Mouse (Mus musculus) stomach, postnatal 0 days (tissue): Measurements from ENCODE around the gene Ccl26.

Source experiments
- CTCF ChIP-seq: IDR thresholded peaks from 2 replicates; pipeline ENCODE4 v1.5.1; 2016; ENCODE audit warnings: antibody characterized with exemption, low read depth, mild to moderate bottlenecking, moderate library complexity
- EP300 ChIP-seq: optimal IDR thresholded peaks from 2 replicates; pipeline ENCODE3; 2016; ENCODE audit warnings: antibody characterized with exemption

- TF ChIP-seq EP300 (no peak), CTCF (no peak)
Measured at GRCm38 (mm10) chr5:135576055-135576454, 12.7 kb upstream of the Ccl26 start.
